Mouse (Mus musculus) embryonic fibroblast, embryonic 13.5 days (primary cell): ENCODE results near the gene Cntnap5a. TPM values are rescaled to one million over a fixed set of nuclear protein-coding genes. Genes with fewer than 3 reads are reported as not detected.

ENCODE experiments used
- H3K27ac ChIP-seq: 2 replicates; pipeline ENCODE4 v1.5.1; 2012; ENCODE audit warnings: low read length, control low read depth, inconsistent platforms; ENCODE audit not compliant: insufficient read depth
- H3K4me1 ChIP-seq: 2 replicates; pipeline ENCODE4 v1.6.1; 2011; ENCODE audit warnings: low read length; ENCODE audit not compliant: control insufficient read depth, insufficient read depth
- H3K4me3 ChIP-seq: 2 replicates; pipeline ENCODE4 v1.5.1; 2011; ENCODE audit warnings: mild to moderate bottlenecking, control low read depth, low read length; ENCODE audit not compliant: insufficient read depth
- CTCF ChIP-seq: IDR thresholded peaks from 2 replicates; pipeline ENCODE4 v1.5.1; 2011; ENCODE audit warnings: mild to moderate bottlenecking, control low read depth, low read length, moderate library complexity, borderline replicate concordance; ENCODE audit not compliant: insufficient read depth
- POLR2A ChIP-seq: IDR thresholded peaks from 2 replicates; pipeline ENCODE4 v1.6.1; 2011; ENCODE audit warnings: low read depth, mild to moderate bottlenecking, control low read depth, low read length, moderate library complexity
- polyA plus RNA-seq: library from polyadenylated mRNA; stranded (reverse); fragments of >200 nt; gene quantifications from 2 replicates; pipeline ENCODE4 v1.2.4, GENCODE M21; 2011; ENCODE audit warnings: low read depth; ENCODE audit not compliant: missing spikeins, insufficient read length

Cntnap5a gene
- polyA plus RNA-seq, 1 experiment, result not detected

DNA sequence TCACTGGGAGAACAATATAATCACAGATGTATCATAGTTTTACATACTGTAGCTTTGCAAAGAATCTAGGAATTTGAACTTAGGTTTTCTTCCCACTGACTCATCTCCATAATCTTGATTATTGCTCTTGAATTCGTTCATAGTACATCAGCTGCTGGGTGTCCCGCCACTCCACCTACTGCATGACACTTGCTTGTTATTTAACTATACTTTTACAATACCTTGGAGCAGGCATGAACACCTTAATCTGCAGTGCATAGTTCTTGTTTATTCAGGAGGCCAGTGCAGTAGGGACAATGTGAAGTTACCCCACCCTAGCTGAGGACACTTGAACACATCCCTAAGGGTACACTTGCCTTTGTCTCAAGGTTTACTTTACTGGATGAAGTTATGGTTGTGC, 352.3 kb downstream of the Cntnap5a start:
- Histone ChIP-seq H3K4me3 (no peak overlapping the region), H3K27ac (no peak overlapping the region), H3K4me1 (no peaks in the 10 kb centered on the region)
- no peak for TF ChIP-seq CTCF
- no peak for TF ChIP-seq POLR2A

DNA sequence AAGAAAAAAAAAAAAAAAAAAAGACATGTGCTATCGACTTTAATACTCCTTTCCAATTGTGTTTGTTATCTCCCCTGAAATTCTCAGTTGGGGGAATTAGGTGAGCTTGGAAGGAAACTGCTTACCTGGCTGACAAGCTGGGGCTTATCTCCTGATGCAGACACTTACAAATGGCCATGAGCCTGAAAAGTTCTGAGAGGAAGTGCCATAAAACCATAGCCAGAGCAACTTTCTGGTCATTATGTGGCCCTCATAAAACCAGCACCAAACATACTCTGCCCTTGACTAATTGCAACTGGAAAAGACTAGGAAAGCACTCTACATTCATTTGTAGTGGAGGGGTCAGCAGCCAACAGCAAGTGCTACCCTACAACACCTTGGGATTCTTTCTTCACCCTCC, 359.5 kb downstream of the Cntnap5a start:
- Histone ChIP-seq H3K27ac (no peak overlapping the region), H3K4me3 (no peak overlapping the region), H3K4me1 (no peaks in the 10 kb centered on the region)
- TF ChIP-seq POLR2A, result no peak
- no peak for TF ChIP-seq CTCF

DNA sequence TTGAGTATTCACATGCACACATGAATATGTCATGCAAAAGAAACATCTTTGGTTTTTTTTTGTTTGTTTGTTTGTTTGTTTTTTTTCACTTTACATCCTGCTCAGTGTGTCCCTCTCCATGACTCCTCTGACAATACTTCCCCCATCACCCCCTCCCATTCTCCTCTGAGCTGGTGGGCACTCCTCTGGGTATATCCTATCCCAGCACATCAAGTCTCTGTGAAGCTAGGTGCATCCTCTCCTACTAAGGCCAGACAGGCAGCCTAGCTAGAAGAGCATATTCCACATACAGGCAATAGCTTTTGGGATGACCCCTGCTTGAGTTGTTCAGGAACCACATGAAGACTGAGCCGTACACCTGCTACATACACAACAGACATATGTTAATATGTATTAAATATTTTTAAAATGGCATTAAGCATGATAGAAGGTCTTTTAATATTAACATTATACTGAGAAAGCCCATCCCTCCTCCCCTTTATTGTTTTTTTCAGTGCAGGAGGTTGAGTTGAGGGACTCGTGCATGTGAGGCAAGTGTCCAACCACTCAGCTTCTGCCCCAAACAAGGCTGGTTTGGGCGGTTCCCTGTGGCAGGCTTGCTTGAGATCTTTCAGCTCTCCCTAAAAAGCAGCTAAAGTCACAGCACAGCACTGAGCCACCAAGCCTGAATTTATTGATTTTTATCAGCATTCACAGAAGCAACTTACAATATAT, 422.6 kb downstream of the Cntnap5a start:
- Histone ChIP-seq H3K27ac (no peak overlapping the region), H3K4me3 (no peak overlapping the region), H3K4me1 (no peaks in the 10 kb centered on the region)
- no peak for TF ChIP-seq CTCF
- no peak for TF ChIP-seq POLR2A

DNA sequence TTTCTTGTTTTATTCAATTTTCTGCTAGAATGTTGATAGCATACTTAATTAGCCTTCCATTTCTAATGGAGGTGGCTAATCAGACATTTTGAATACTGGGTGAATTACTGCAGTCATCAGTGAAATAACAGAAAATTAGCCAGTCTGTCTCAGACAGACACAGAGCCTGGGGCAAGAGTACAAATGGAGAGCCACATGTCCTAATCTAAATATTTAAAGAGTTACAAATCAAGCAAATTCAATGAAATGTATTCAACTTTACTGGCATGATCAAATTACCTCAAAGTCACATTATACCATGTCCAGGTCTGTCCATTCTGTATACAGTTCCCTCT, 423.1 kb downstream of the Cntnap5a start:
- TF ChIP-seq CTCF, result no peak
- no peak for TF ChIP-seq POLR2A
- no peaks in the 10 kb centered on the region for H3K4me1 ChIP-seq
- H3K27ac ChIP-seq, result no peak overlapping the region

DNA sequence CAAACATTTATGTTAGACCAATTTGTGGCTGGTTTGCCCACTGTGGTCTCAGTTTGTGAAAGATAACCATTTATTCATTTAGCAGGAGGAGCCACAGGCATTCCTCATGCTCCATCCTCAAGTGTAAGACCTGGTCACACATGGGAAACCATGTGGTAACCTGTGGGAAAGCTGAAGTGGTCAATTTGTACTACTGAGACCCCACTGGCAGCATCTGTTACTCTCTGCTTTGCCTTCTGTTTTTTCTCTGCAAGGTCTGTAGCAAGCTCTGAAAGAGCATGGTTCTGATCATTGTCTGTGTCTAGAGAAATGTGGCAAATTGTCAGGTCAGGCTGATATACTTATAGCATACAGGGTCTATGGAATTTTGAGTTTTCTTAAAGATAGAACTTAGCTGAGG, 423.8 kb downstream of the Cntnap5a start:
- no peak overlapping the region for H3K27ac ChIP-seq
- no peaks in the 10 kb centered on the region for H3K4me1 ChIP-seq
- TF ChIP-seq CTCF (no peak), POLR2A (no peak)
- no peak overlapping the region for H3K4me3 ChIP-seq

More for the DNA sequence above, 423.1 kb downstream of the Cntnap5a start:
- H3K4me3 ChIP-seq, result no peak overlapping the region

DNA sequence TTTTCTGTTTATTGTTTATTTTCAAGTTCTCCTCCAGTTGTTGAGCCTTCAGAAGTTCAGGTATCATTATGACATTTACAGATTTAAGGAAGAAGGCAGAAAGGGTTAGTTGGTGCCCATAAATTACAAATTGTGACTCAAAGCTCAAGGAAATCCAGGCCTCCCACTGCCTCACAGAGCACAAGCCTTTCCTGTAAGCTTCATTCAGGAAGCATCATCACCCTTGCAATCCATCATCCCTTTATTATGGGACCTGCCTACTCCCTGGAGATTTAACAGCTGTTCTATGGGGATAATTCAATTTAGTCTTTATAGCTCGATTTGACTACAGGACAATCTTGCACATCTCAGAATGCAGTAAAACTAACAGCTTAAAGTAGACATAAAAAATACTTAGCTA, 441.2 kb downstream of the Cntnap5a start:
- H3K27ac ChIP-seq, result no peak overlapping the region
- H3K4me3 ChIP-seq, result no peak overlapping the region
- TF ChIP-seq CTCF (no peak), POLR2A (no peak)
- no peaks in the 10 kb centered on the region for H3K4me1 ChIP-seq

DNA sequence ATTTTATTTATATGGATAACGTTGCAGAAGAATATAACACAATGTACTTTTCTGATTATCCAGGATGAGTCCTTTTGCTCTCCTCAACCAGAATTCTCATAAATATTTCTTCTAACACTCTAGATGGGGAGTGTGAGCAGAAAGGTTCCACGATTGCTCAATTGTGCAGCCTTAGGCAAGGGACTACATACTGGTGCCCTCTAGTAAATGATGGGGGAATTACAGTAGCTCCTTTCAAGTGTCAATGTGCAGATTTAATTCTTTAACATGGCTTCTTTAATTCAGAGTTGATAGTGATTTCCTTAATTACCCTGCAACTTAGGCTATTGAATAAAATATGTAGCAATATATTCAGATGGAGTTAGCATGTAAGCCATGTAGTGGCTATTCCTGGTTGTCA, 442.5 kb downstream of the Cntnap5a start:
- Histone ChIP-seq H3K4me1 (no peaks in the 10 kb centered on the region), H3K4me3 (no peak overlapping the region), H3K27ac (no peak overlapping the region)
- TF ChIP-seq CTCF (no peak), POLR2A (no peak)

DNA sequence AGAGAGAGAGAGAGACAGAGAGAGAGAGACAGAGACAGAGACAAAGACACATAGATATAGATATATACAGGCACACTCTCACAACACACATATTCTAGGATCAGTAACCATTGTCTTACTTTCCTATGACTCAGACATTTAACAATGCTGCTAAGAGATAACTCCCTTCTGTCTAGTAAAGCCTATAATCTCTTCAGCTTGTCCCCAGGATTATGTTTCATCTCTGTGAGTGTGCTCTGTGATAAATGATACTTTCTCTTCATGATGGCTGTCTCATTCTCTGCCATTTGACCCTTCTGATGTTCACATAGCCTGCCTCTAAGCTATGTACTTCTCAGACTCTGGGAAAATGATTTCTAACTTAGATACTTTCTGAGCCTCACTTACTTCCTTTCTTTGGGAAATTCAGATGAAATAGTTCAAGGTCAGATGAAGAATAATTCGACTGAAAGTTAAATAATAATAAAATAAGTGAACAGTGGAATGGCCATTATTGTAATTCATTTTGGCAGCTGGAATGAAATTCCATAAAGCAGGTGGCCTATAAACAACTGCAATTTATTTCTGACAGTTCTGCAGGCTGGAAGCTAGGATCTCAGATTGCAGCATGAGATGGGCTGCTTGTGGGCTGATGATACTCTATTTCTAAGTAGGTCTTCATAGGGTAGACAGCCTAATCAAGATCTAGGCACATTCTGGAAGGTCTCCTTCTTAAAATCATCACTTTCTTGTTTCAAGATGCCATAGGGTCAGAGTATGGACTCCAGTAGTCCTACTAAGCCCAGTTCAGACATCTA, 444.1 kb downstream of the Cntnap5a start:
- no peak for TF ChIP-seq POLR2A
- TF ChIP-seq CTCF, result no peak
- no peak overlapping the region for H3K27ac ChIP-seq
- no peak overlapping the region for H3K4me3 ChIP-seq
- no peaks in the 10 kb centered on the region for H3K4me1 ChIP-seq

DNA sequence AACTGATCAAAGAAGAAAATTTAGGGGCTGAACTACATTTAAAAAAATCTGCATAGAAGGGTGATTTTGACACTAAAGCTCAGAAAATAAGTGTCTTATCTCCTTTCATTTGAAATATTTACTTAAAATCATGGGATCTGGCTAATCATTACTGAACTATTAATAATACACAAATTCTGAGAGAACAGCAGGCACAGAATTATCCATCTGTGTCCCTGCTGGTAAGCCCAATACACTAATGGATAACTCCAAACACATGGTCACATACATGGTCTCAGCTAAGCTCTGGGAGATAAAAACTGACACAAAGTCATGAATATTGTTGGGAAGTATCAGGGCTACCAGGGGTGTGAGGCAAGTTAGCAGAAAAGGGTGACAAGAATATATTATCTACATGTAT, 447.9 kb downstream of the Cntnap5a start:
- Histone ChIP-seq H3K4me1 (no peaks in the 10 kb centered on the region), H3K4me3 (no peak overlapping the region), H3K27ac (no peak overlapping the region)
- no peak for TF ChIP-seq CTCF

DNA sequence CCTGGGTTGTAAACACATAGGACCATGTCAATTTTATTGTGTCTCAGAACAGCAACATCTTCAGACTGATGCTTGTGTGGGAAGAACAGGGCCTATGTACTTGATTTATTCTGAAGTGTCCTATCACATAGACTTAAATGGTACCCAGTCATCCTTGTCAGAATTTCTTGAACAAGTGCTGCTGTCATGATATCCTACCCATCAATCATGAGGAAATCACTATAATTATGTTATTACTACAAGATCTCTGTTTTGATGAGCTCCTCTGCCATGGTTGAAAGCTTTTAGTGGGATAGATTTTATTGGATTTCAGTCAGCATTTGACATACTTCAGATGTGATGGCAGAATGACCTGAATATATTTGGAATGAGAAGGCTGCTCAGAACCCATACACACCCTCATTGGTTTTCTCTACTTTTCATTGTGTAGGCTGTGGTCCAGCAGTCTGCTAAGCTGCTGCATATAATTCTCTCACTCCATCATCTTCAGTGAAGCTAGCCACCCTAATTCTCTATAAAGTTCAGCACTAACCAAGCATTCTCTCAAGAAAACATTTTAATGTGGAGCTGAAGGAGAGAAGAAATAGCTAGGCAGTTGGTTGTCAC, 465.3 kb downstream of the Cntnap5a start:
- H3K4me3 ChIP-seq, result no peak overlapping the region
- no peak overlapping the region for H3K27ac ChIP-seq
- no peaks in the 10 kb centered on the region for H3K4me1 ChIP-seq
- no peak for TF ChIP-seq POLR2A
- TF ChIP-seq CTCF, result no peak
